Mouse (Mus musculus): ENCODE data around the gene Ptprr.

The Ptprr gene

GRCm38 (mm10) chr10:116017845-116018479, at the start of gene Ptprr:
Gene Ptprr (plus strand): TSS chr10:116018213.
- DNase-seq, result peak; percentile 71 to 79

- no peak for DNase-seq
These were observed 41.7 kb upstream of the Ptprr start for GRCm38 (mm10) chr10:115976345-115976744.

GRCm38 (mm10) chr10:115978992-115979391, 39.0 kb upstream of the Ptprr start:
- peak in 1 of 2 experiments; percentile 2 for DNase-seq

DNA sequence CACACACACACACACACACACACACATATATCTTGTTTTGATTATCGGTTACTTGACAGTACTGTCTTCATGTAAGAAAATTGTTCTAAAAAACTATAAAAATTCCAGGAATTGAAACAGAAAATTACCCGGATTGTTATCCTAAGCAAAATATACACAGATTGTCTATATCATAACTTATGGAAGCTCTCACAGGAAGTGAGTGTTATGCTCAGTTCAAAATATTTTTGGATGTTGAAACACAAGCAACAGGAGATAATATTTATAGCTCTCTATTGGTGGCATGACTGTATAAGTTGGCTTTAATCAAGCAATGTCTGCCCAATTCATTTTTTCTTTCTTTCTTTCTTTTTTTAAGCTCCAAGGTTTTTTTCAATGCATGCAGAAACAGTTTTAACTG, 38.0 kb upstream of the Ptprr start:
- no peak for DNase-seq

DNA sequence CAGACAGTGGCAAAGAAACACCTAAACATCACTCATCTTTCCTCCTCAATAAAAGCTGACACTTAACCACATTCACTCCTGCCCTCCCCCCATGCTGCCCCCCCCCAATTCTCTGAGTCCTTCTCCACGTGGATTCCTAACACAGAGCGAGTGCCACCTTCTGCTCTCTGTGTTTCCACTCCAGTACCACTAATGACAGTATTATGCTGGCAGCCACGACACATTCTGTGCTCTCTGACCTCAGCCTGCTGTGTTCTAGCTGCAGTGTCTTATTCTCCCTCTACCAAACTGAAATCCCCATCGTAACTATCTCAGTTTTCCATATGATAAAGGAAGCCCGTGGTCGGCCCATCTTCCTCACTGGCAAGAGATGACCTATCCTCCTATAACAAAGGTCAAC, 33.7 kb upstream of the Ptprr start:
- DNase-seq, result no peak

- no peak for DNase-seq
These were observed 16.2 kb upstream of the Ptprr start for GRCm38 (mm10) chr10:116001838-116002237.

DNA sequence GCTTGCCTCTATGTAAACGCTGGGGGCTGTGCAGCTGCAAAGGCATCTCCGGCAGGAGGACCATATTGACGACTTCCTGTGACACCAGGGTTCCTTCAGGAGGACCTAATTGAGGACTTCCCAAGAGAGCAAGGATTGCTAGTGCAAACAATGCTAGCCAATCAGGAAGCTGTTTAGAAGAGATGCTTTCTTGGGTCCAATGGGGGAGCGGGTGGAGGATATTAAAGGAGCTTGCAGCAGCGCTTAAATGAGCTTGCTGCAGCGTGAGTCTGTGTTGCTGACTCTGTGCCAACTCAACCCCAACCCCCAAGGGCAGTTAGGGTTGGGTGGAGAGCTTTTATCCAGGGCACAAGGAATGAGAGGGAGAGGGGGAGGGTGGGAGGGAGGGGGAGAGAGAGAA, 11.3 kb upstream of the Ptprr start:
- peak in 1 of 2 experiments; percentile 31 for DNase-seq

- DNase-seq, result peak; percentile 1 to 7
These were observed 473 bp downstream of the Ptprr start for GRCm38 (mm10) chr10:116018480-116018891.

- peak; percentile 45 to 57 for DNase-seq
These were observed 1.3 kb downstream of the Ptprr start for GRCm38 (mm10) chr10:116019086-116019860.

DNA sequence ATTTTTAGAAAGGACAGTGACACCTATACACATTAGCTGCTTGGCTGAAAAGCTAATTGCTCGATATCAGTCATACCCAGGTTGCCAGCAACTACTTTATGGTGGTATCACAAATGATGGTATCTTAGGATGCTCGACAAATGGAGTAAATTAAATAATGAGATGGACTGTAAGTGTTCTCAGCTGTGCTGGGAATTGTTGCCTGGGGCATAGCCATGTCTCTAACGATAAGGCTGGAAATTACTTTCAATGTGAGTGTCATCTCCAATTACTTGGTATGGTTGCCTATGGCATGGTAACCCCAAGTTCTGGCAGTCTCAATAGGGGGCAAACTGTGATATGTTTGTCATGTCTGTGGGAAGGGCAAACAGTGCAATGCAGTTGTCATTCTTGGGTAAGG, 3.1 kb downstream of the Ptprr start:
- no peak for DNase-seq

- DNase-seq, result no peak
These were observed 20.1 kb downstream of the Ptprr start for GRCm38 (mm10) chr10:116038150-116038549.

DNA sequence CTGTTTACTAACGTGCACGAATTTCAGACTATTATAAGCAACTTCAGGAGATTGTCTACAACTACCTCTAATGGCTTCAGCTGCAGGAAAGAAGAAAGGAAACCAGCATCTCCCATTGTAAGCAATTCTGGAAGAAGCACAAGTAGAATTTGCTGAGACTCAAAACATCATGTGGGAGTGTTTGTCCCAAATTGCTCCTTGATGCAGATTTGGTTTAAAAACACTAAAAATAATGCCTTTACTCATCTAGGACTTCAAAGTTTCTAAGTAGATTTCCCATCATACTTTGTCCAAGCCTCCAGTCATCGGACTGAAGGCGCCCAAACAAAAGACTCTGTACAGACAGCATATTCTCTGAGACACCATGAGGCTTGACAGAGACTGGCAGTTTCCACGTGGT, 57.9 kb downstream of the Ptprr start:
- no peak for DNase-seq

GRCm38 (mm10) chr10:116078636-116079035, 60.6 kb downstream of the Ptprr start:
- no peak for DNase-seq

GRCm38 (mm10) chr10:116079396-116079795, 61.4 kb downstream of the Ptprr start:
- DNase-seq, result no peak

DNA sequence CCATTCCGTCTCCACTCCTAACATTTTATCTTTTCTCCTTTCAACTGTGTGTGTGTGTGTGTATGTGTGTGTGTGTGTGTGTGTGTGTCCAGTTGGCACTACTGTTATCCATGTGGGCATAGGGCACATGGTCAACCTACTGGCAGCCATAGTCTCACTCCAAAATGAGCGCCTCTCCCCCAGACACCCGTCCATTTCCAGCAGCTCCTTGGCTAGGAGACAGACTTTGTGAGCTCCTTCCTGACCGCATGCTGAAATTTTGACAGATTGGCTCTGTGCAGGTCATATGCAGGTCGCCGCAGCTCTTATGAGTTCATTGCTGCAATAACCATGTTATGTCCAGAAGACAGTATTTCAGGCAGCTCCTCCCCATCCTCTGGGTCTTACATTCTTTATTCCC, 62.8 kb downstream of the Ptprr start:
- no peak for DNase-seq

GRCm38 (mm10) chr10:116083965-116084364, 66.0 kb downstream of the Ptprr start:
- DNase-seq, result no peak

- no peak for DNase-seq
These were observed 78.5 kb downstream of the Ptprr start for GRCm38 (mm10) chr10:116096466-116096865.

DNA sequence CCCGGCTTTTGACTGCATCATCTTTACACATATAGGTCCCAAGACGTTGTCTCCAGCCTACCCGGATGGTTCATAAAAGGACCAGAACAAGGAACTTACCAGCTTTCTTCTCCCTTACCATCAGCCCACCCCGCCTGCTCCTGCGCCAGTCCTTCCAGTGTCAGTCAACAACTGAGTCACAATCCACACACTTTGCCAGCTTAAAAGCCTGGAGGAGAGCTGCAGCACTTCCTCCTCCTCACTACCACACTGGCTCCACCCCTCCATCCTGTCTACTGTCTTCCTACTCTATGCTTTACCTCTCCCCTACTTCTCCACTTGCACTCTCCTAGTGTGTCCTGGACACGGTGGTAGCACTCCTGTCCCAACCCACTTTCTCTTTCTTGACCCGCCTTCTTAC, 80.5 kb downstream of the Ptprr start:
- no peak for DNase-seq

DNA sequence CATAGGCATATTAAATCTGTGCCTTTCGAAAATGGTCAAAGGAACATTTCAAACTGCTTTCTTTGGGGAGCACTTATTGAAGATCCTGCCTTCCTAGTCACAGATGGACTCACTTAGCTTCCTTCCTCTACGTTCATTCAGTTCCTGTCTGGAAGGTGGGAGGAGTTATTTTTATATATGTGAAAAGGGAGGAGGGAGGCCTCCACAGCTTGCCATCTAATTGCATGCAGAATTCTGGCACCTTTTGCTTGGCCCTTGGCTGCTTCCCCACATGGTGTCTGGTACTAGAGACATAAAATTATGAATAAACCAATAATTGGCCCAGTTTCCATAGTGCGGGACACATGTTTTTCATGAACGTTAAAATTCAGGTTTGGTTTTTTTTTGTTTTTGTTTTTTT, 90.2 kb downstream of the Ptprr start:
- DNase-seq, result no peak

DNA sequence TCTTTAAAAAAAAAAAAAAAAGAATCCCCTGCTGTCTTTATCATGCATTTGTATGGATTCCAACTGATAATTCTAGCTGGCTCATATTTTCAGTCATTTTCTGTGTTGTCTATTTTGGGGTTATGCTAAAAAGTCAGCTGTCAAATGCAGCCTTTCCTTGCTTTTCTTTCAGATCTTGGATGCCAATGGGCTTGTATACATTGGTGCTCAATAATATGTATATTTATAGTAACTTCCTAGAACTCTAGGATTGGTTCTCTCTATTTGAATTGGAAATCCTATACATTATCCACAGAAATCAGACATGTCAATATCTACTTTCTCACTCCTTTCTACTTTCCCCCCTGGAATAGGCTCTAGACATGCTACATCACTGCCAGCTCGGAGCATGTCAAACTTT, 90.7 kb downstream of the Ptprr start:
- DNase-seq, result no peak

DNA sequence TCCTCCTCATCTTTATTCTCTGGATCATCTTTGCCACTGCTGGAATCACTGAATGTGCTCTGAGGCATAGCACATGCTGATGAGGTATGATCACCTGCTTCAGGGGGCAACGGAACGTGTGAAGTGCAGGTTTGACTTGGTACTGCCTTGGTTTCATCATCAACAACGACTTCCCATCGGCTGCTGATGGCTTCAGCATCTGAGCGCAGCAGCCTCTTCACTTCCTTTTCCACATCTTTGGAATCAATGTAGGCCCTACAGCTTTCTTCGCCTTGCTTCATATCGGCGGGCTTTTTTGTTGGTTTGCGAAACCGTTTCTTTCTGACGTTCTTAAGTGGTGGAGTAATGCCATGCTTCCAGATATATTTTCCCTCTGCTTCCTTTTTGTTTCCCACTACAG, 94.9 kb downstream of the Ptprr start:
- no peak for DNase-seq

DNA sequence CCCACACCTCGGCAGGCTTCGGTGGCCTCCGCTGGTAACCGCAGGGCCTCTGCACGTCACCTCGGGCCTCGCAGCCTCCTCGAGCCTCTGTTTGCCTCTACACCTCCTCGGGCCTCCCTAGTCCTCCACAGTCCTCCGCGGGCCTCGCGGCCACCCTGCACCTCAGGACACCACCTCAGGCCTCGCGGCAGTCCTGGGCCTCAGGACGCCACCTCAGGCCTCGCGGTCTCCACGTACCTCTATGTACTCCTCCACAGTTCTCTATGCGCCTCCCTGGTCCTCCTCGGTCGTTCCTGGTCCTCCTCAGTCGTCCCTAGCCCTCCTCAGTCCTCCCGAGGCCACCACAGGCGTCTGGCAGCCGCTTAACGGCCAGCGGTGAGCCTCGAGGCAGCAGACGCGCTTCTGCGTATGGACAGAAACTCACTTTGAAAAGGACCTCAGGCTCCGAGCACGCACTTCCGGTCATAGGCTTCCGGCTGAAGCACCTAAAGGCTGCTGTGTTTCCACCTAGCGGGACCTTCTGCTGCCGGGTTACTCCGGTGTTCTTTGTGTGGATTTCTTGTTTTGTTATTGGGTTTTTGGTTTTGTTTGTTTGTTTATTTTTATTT, 96.0 kb downstream of the Ptprr start, which contains the start of gene 4933416C03Rik:
Gene 4933416C03Rik (minus strand): TSS at position 51 of the 608 bp plus-strand sequence.
- DNase-seq, result no peak

DNA sequence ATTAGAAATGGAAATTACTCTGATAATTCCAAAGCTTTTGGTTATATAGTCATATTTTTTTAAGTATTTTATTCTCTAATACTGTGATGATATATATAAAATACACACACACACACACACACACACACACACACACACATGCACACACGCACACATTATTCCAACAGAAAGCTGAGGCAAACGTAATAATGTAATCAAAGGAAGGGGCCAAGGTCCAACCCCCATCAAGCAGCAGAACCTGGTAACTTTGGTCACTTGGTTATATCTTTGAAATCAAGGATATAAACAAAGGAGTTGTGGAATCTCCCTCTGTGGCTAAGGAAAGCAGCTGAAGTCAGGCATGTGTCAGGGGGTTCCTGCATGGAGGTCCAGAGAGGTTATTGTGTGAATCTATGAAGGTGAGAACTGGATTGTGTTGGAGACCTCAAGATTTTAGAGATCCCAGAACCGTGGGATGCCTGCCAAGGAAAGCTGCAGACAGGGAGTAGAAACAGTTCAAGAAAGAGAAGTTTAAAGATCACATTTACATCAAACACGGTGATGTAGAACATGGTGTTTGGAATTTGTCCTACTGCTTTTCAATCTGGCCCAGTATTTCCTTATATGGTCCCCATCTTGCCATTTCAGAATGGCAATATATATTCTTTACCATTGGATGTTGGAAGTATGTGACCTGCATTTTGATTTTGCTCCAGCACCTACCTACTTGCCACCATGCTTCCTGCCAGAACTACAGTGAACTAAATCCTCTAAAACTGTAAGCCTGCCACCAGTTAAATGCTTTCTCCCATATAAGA, 98.1 kb downstream of the Ptprr start:
- DNase-seq, result no peak

Measured in kidney, postnatal 4 days (tissue).